Mouse (Mus musculus): ENCODE results near the gene Fitm2.
"Not testable (repeated sequence)": the region's sequence is repeated elsewhere in the genome, so short reads cannot be mapped to it uniquely, and the experiment has no call there.

Gene Fitm2

GRCm38 (mm10) chr2:163463251-163463769 lies 9.1 kb downstream of the Fitm2 start:
- peak; percentile 18 for DNase-seq (ENCODE audit: low spot score)

GRCm38 (mm10) chr2:163462801-163463200 lies 9.6 kb downstream of the Fitm2 start:
- no peak for DNase-seq (ENCODE audit: low spot score)

- no peak for DNase-seq (ENCODE audit: low spot score)
Observed at GRCm38 (mm10) chr2:163462386-163462785, 10.0 kb downstream of the Fitm2 start.

GRCm38 (mm10) chr2:163461307-163461706 lies 11.1 kb downstream of the Fitm2 start:
- not testable (repeated sequence) for DNase-seq (ENCODE audit: low spot score)

DNA sequence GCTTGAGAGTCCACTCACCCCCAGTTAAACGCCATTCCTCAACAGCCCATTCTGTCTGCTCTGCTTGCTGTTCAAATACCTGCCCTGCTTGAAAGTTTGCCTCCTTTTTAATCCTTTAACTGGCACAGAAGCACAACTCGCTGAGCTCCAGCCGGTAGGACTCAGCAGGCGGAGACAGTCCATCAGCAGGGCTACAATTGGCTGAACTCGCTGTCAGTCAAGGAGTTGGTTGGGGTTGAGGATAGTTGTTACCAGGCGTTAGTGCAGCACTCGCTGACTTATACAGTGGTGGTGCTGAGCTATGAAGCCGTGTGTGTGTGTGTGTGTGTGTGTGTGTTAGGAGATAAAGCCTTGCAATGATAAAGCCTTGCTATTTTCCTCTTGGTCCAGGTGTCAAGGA lies 11.8 kb downstream of the Fitm2 start:
- no peak for DNase-seq (ENCODE audit: low spot score)

GRCm38 (mm10) chr2:163459380-163459779 lies 13.0 kb downstream of the Fitm2 start:
- no peak for DNase-seq (ENCODE audit: low spot score)

- no peak for DNase-seq (ENCODE audit: low spot score)
Observed at GRCm38 (mm10) chr2:163458539-163459265, 13.7 kb downstream of the Fitm2 start.

- no peak for DNase-seq (ENCODE audit: low spot score)
Observed at GRCm38 (mm10) chr2:163453378-163453777, 19.1 kb downstream of the Fitm2 start.

- DNase-seq (ENCODE audit: low spot score) = no peak
Observed at GRCm38 (mm10) chr2:163452738-163453137, 19.7 kb downstream of the Fitm2 start.

- no peak for DNase-seq (ENCODE audit: low spot score)
Observed at GRCm38 (mm10) chr2:163450668-163451295, 21.6 kb downstream of the Fitm2 start.

DNA sequence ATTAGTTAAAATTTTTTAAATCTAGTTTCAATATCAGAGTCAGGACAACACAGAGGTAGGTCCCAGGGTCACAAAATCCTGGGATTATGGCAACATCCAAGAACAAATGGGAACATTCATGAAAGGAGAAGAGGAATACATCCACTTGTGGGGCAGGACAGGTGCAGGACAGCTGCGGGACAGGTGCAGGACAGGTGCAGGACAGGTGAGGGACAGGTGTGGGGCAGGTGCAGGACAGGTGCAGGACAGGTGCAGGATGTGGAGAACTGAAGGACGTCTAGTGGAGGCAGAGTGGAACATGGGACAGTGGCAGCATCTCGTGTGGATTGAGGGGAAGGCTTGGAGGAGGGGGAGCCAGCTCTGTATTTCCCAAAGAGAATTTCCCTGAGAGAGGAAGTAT lies 23.2 kb downstream of the Fitm2 start:
- no peak for DNase-seq (ENCODE audit: low spot score)

- DNase-seq (ENCODE audit: low spot score) = no peak
Observed at GRCm38 (mm10) chr2:163447375-163447774, 25.1 kb downstream of the Fitm2 start.

DNA sequence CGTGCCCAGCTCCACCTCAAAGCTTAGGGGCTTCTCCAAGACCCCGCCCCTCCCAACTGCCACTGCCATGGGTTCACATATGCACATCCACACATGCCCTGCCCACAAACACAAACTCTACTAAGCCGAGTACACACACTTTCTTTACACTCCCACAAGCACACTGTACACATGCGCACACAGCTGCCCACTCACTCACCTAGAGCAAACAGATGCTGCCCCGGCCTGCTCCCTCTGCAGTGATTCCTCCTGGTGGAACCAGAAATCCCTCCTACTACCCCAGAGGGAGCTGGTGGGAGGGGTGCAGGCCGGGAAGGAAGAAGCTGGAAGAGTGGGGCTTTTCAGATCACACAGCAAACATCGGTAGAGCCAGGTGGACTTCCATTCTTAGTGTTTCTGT lies 28.4 kb downstream of the Fitm2 start:
- no peak for DNase-seq (ENCODE audit: low spot score)

DNA sequence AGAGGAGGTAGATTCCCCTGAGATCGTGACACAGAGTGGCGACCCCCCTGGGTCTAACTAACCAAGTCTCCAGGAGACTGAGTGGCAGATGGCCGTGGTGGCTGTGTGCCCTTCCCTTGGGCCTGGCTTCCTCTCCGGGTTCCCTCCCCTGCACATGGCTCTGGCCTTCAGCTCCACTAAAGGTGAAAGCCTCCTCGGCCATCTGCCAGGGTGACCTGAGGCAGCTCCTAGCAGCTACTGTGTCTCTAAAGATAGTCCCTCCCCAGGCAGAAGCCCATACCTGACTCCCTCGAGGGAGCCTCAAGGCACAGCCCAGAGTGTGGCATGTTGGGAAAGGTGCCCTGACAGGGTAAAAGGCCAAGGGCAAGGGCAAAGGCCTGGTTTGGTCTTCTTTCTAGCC lies 28.9 kb downstream of the Fitm2 start:
- no peak for DNase-seq (ENCODE audit: low spot score)

- DNase-seq (ENCODE audit: low spot score) = no peak
Observed at GRCm38 (mm10) chr2:163439488-163439887, 32.9 kb downstream of the Fitm2 start.

- peak; percentile 53 for DNase-seq (ENCODE audit: low spot score)
Observed at GRCm38 (mm10) chr2:163438619-163439451, 33.6 kb downstream of the Fitm2 start.

- no peak for DNase-seq (ENCODE audit: low spot score)
Observed at GRCm38 (mm10) chr2:163438246-163438618, 34.2 kb downstream of the Fitm2 start, which contains the start of gene Gdap1l1. Gene Gdap1l1, plus strand, starts transcription at chr2:163438476.

- DNase-seq (ENCODE audit: low spot score) = no peak
Observed at GRCm38 (mm10) chr2:163437800-163438199, 34.6 kb downstream of the Fitm2 start.

- DNase-seq (ENCODE audit: low spot score) = peak; percentile 60
Observed at GRCm38 (mm10) chr2:163433971-163434370, 38.5 kb downstream of the Fitm2 start.

DNA sequence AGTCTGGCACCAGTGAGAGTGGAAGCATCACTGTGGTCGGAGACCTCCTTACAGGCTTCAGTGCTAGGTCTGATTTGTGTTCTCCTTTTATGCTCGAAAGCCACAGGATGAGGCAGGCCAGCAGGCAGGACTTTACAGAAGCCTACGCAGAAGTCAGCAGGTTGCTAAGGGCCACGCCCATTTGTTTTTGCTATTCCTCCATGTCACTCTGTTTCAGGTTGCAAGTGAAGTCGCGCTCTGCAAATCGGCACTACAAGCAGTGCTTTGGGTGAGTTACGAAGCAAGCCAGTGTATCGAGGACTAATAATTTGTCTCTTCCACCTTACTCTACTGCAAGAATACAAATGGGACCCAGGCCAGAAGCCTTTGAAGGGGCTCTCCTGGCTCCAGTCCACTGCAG lies 41.1 kb downstream of the Fitm2 start:
- DNase-seq (ENCODE audit: low spot score) = no peak

DNA sequence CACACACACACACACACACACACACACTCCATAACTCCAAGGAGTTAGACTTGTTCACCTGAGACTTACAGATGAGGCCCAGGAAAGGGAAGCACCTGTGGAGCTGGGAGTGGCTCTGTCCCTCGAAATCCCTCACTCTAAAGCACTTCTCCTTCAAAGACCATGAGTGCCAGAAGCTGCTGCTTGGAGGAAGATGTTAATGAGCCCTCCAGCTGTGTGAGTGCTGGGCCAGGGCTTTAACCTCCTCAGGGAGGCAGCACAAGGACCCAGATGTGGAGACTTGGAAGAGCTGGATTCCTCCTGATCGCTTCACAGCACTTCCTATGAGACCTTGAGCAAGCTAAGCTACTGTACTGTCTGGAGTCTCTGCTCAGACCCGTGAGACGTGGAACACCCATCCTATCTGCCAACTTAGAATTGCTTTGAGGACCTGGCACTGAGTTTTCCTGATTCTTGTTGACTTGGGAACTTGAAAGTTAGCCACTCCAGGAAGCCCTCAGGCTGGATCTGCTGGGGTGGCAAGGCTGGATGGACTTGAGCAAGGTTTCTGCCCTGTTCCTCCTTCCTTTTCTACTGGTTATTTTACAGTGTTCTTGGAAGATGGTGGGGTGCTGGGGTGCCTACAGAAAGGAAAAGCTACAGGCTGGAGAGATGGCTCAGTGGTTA lies 44.0 kb downstream of the Fitm2 start:
- DNase-seq (ENCODE audit: low spot score) = no peak

- DNase-seq (ENCODE audit: low spot score) = no peak
Observed at GRCm38 (mm10) chr2:163424597-163424996, 47.8 kb downstream of the Fitm2 start, which contains the start of gene Oser1. Gene Oser1, minus strand, starts transcription at chr2:163424697.

Data from yolk sac, embryonic 10.5 days (tissue).